Mouse (Mus musculus): ENCODE results near the gene Tnik. TPM values are rescaled to one million over a fixed set of nuclear protein-coding genes. Genes with fewer than 3 reads are reported as not detected.

Gene Tnik
- polyA plus RNA-seq, 1 experiment from 2014 or later = 26.1 TPM

- no peak for DNase-seq (ENCODE audit: low spot score)
Observed at GRCm38 (mm10) chr3:28593922-28594321, 330.9 kb downstream of the Tnik start.

GRCm38 (mm10) chr3:28599476-28599875 lies 336.5 kb downstream of the Tnik start:
- no peak for DNase-seq (ENCODE audit: low spot score)

- DNase-seq (ENCODE audit: low spot score) = no peak
Observed at GRCm38 (mm10) chr3:28606741-28607140, 343.7 kb downstream of the Tnik start.

GRCm38 (mm10) chr3:28612330-28612729 lies 349.3 kb downstream of the Tnik start:
- no peak for DNase-seq (ENCODE audit: low spot score)

- DNase-seq (ENCODE audit: low spot score) = no peak
Observed at GRCm38 (mm10) chr3:28616386-28616785, 353.4 kb downstream of the Tnik start.

GRCm38 (mm10) chr3:28617008-28617627 lies 354.1 kb downstream of the Tnik start:
- DNase-seq (ENCODE audit: low spot score) = no peak

- no peak for DNase-seq (ENCODE audit: low spot score)
Observed at GRCm38 (mm10) chr3:28621792-28622191, 358.8 kb downstream of the Tnik start.

GRCm38 (mm10) chr3:28626816-28627215 lies 363.8 kb downstream of the Tnik start:
- no peak for DNase-seq (ENCODE audit: low spot score)

GRCm38 (mm10) chr3:28636778-28637177 lies 373.8 kb downstream of the Tnik start:
- no peak for DNase-seq (ENCODE audit: low spot score)

GRCm38 (mm10) chr3:28638957-28639356 lies 375.9 kb downstream of the Tnik start:
- no peak for DNase-seq (ENCODE audit: low spot score)

- no peak for DNase-seq (ENCODE audit: low spot score)
Observed at GRCm38 (mm10) chr3:28643252-28643947, 380.4 kb downstream of the Tnik start.

GRCm38 (mm10) chr3:28652574-28652973 lies 389.6 kb downstream of the Tnik start:
- DNase-seq (ENCODE audit: low spot score) = no peak

GRCm38 (mm10) chr3:28653043-28653442 lies 390.0 kb downstream of the Tnik start:
- DNase-seq (ENCODE audit: low spot score) = no peak

GRCm38 (mm10) chr3:28654740-28655139 lies 391.7 kb downstream of the Tnik start:
- DNase-seq (ENCODE audit: low spot score) = no peak

- no peak for DNase-seq (ENCODE audit: low spot score)
Observed at GRCm38 (mm10) chr3:28658349-28658748, 395.3 kb downstream of the Tnik start.

GRCm38 (mm10) chr3:28680851-28681250 lies 417.8 kb downstream of the Tnik start:
- no peak for DNase-seq (ENCODE audit: low spot score)

- DNase-seq (ENCODE audit: low spot score) = no peak
Observed at GRCm38 (mm10) chr3:28681866-28682265, 418.9 kb downstream of the Tnik start.

- no peak for DNase-seq (ENCODE audit: low spot score)
Observed at GRCm38 (mm10) chr3:28682411-28682810, 419.4 kb downstream of the Tnik start.

GRCm38 (mm10) chr3:28685510-28685909 lies 422.5 kb downstream of the Tnik start:
- DNase-seq (ENCODE audit: low spot score) = no peak

GRCm38 (mm10) chr3:28694811-28695210 lies 431.8 kb downstream of the Tnik start:
- DNase-seq (ENCODE audit: low spot score) = no peak

GRCm38 (mm10) chr3:28695608-28696007 lies 432.6 kb downstream of the Tnik start:
- no peak for DNase-seq (ENCODE audit: low spot score)

GRCm38 (mm10) chr3:28696162-28696561 lies 433.1 kb downstream of the Tnik start:
- no peak for DNase-seq (ENCODE audit: low spot score)

- DNase-seq (ENCODE audit: low spot score) = no peak
Observed at GRCm38 (mm10) chr3:28697797-28698196, 434.8 kb downstream of the Tnik start, which contains the start of gene Slc2a2. Gene Slc2a2, plus strand, starts transcription at chr3:28697903.

All from thymus, postnatal 0 days (tissue).